Comparison of ENCODE assay signal across 11 mouse cellular contexts in genomic region chr14:79290683-79291425, GRCm38 (mm10). TPM values are rescaled to one million over a fixed set of nuclear protein-coding genes. Genes with fewer than 3 reads are reported as not detected.
A peak's percentile ranks its signal among the peaks of the same experiment; 100 is the strongest.
DNase-seq lines count a peak whose midpoint lies in the region; ATAC-seq and TF ChIP-seq lines count a peak whose summit lies in the region.
"Had no signal": no experiment of that assay in that cellular context is flagged by ENCODE, and none has a peak within 500 bp of the region (broad histone marks: within the 10 kb centered on the region; RNA-seq: fewer than 3 reads in every experiment).

No protein-coding gene starts in this region.

- no peaks in the 10 kb centered on the region for H3K27me3 ChIP-seq in heart, adult 2 months (ENCODE audit: control insufficient read depth, insufficient read depth, low read length)
- no peaks in the 10 kb centered on the region for H3K27me3 ChIP-seq in forebrain, embryonic 11.5 days (ENCODE audit: control insufficient read depth, insufficient read depth, low read length)
- H3K27me3 ChIP-seq: CH12.LX; stomach, embryonic 15.5 days had no signal

- intact Hi-C loops in heart, adult 2 months (cut with DNase I) = no loop called here
- intact Hi-C loops in heart, postnatal 25 days (cut with DNase I) = no loop called here
- intact Hi-C loops in left cerebral cortex, postnatal 25 days (cut with DNase I) = no loop called here

- no peak for TF ChIP-seq POLR2A in heart, adult 2 months (IDR thresholded peaks at IDR 0.05; ENCODE audit: insufficient read depth, low read depth, low read length)

- TF ChIP-seq CTCF in heart, adult 2 months (IDR thresholded peaks at IDR 0.05) = no peak

- peaks cover 5% of the 10 kb centered on the region for H3K4me1 ChIP-seq in heart, adult 2 months (ENCODE audit: control insufficient read depth, insufficient read depth, low read length)
- H3K4me1 ChIP-seq in forebrain, embryonic 11.5 days (replicated peaks; ENCODE audit: control insufficient read depth, insufficient read depth, low read length) = peaks cover 27% of the 10 kb centered on the region

- WGBS in heart, adult 2 months = 46% methylated on average over 15 of the region's 15 CpGs
- 14% methylated on average over 15 of the region's 15 CpGs for WGBS in forebrain, embryonic 11.5 days

- H3K79me2 ChIP-seq in heart, adult 2 months (replicated peaks; ENCODE audit: control insufficient read depth, insufficient read depth, low read length) = no peaks in the 10 kb centered on the region

- H3K9me3 ChIP-seq in forebrain, embryonic 11.5 days (ENCODE audit: control insufficient read depth, low read length) = no peaks in the 10 kb centered on the region
- H3K9me3 ChIP-seq: stomach, embryonic 15.5 days had no signal

- TF ChIP-seq EP300 in heart, adult 2 months (IDR thresholded peaks at IDR 0.05; ENCODE audit: insufficient read depth, low read depth, low read length) = no peak

- DNase-seq in heart, adult 2 months = no peak
- DNase-seq in heart, postnatal 25 days (ENCODE audit: low spot score) = no peak
- peak; percentile 76 for DNase-seq in 3T3-L1 (ENCODE audit: low read depth, low spot score)
- peak; percentile 59 for DNase-seq in forebrain, embryonic 11.5 days (ENCODE audit: low spot score)
- DNase-seq in frontal cortex, postnatal 36 days (ENCODE audit: low spot score in 2 of 2) = no peak
- DNase-seq in lung, postnatal 36 days = no peak
- DNase-seq in left cerebral cortex, postnatal 25 days (ENCODE audit: low spot score in 2 of 2) = no peak
- DNase-seq: kidney, adult 11 months had no signal

- H3K27ac ChIP-seq in heart, adult 2 months = peak overlapping the region; percentile 21; the same call in 1 of the 2 replicates
- peak overlapping the region; percentile 37; the same call in 1 of the 2 replicates for H3K27ac ChIP-seq in forebrain, embryonic 11.5 days (ENCODE audit: low read depth, low read length)
- H3K27ac ChIP-seq: stomach, embryonic 15.5 days had no signal

- H3K4me2 ChIP-seq in forebrain, embryonic 11.5 days (ENCODE audit: low read depth, low read length, severe bottlenecking) = no peak overlapping the region
- H3K4me2 ChIP-seq: stomach, embryonic 15.5 days had no signal

- H3K9ac ChIP-seq in heart, adult 2 months (ENCODE audit: low read depth, low read length) = no peak overlapping the region
- H3K9ac ChIP-seq in forebrain, embryonic 11.5 days (ENCODE audit: low read length) = 0 out of 2 replicates have a peak overlapping the region, but pooled peaks have one; percentile 3
- H3K9ac ChIP-seq: stomach, embryonic 15.5 days had no signal

- peaks cover 30% of the 10 kb centered on the region for H3K36me3 ChIP-seq in heart, adult 2 months (ENCODE audit: control insufficient read depth, insufficient read depth, low read length)
- no peaks in the 10 kb centered on the region; the same call in 1 of the 2 replicates for H3K36me3 ChIP-seq in forebrain, embryonic 11.5 days (ENCODE audit: control insufficient read depth, insufficient read depth, low read length)
- H3K36me3 ChIP-seq: stomach, embryonic 15.5 days had no signal

- peak; percentile 77; the same call in 1 of the 2 replicates for ATAC-seq in forebrain, embryonic 11.5 days (replicated peaks; ENCODE audit: low FRiP score)
- ATAC-seq in megakaryocyte, adult 5-6 weeks (ENCODE audit: poor library complexity, severe bottlenecking) = peak; percentile 49

- no peak overlapping the region for H3K4me3 ChIP-seq in heart, adult 2 months
- H3K4me3 ChIP-seq in forebrain, embryonic 11.5 days (ENCODE audit: low read depth, low read length) = no peak overlapping the region
- H3K4me3 ChIP-seq: stomach, embryonic 15.5 days had no signal

RNA-seq across cellular contexts. Expression of gene Rgcc, which starts 10.6 kb away (rescaled TPM):
- 100 to 1,000 TPM in 1 of 2 experiments, 10 to 100 TPM in 1; 66.4 to 116 TPM for total RNA-seq in heart, adult 2 months (2021)
- polyA plus RNA-seq in heart, adult 2 months (2012; rRNA removed) = 91.8 and 124 TPM in 2 replicates
- total RNA-seq in heart, postnatal 25 days (2021) = 10 to 100 TPM; 37.9 to 54.5 TPM
- polyA plus RNA-seq in forebrain, embryonic 11.5 days (2014; fragmentation: Nextera tagmentation; extraction: Ambion mirVana) = 72.4 and 75.8 TPM in 2 replicates
- 11.7 and 13.7 TPM in 2 replicates for total RNA-seq in megakaryocyte, adult 5-6 weeks (2015)
- 12.4 and 12.8 TPM in 2 replicates for total RNA-seq in megakaryocyte, adult 5-6 weeks (2017)
- total RNA-seq in left cerebral cortex, postnatal 25 days (2021) = 10 to 100 TPM; 31.9 to 42.4 TPM

RNA-seq across cellular contexts. Expression of gene Zfp957, which starts 43.7 kb away (rescaled TPM):
- total RNA-seq in heart, adult 2 months (2021) = not detected
- not detected in 2 replicates for polyA plus RNA-seq in heart, adult 2 months (2012; rRNA removed)
- not detected for total RNA-seq in heart, postnatal 25 days (2021)
- polyA plus RNA-seq in forebrain, embryonic 11.5 days (2014; fragmentation: Nextera tagmentation; extraction: Ambion mirVana) = not detected in 2 replicates
- not detected in 2 replicates for total RNA-seq in megakaryocyte, adult 5-6 weeks (2015)
- not detected in 2 replicates for total RNA-seq in megakaryocyte, adult 5-6 weeks (2017)
- total RNA-seq in left cerebral cortex, postnatal 25 days (2021) = not detected
- total RNA-seq: CH12.LX had no signal
- polyA plus RNA-seq: stomach, embryonic 15.5 days had no signal

Comparison
In these comparisons a context has a peak if more than half of its experiments do, and no peak if none do; other contexts are left out.
1. DNase-seq: peak in 3T3-L1 (single experiment) and forebrain, embryonic 11.5 days (single experiment); none in heart, adult 2 months (0 of 2), heart, postnatal 25 days (single experiment), frontal cortex, postnatal 36 days (0 of 2), lung, postnatal 36 days (single experiment) and left cerebral cortex, postnatal 25 days (0 of 2).